Mouse (Mus musculus) spleen, embryonic (tissue): ENCODE measurements around the gene Tdgf1.

ENCODE experiments used
- CTCF ChIA-PET: fragments of 350-600 bp; sonication (Branson Sonifier 250); formaldehyde crosslinking; loops from one replicate; lab custom pipeline; 2022; lab: Charles Lee

Tdgf1 gene

DNA sequence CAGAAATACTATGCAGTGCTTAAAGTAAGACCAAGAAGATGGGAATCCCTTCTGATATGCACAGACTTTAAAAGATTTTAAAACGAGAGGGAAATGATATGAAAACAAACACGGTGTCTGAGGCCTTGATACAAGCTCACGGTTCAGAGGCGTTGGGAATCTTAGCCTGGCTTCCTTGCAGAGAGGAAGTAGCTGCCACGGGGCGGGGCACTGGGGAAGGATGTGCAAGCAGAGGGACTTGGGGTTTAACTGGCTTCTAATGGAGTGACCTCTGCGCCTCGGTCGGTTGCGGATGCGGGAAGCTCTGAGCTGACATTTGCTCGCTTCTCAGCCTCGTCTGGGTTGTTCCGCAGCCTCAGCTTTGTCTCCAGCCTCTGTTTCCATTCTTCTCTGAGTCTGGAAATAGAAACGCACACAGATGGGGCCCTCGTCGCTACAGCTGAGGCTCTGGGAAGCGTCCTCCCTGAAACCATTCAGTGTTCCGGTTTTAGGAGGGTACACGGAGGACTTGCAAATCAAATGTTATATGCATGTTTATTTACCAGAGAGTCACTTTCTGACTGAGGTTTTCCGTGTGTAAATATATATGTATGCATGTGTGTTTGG, 31.2 kb downstream of the Tdgf1 start:
- CTCF ChIA-PET: no interaction called here

DNA sequence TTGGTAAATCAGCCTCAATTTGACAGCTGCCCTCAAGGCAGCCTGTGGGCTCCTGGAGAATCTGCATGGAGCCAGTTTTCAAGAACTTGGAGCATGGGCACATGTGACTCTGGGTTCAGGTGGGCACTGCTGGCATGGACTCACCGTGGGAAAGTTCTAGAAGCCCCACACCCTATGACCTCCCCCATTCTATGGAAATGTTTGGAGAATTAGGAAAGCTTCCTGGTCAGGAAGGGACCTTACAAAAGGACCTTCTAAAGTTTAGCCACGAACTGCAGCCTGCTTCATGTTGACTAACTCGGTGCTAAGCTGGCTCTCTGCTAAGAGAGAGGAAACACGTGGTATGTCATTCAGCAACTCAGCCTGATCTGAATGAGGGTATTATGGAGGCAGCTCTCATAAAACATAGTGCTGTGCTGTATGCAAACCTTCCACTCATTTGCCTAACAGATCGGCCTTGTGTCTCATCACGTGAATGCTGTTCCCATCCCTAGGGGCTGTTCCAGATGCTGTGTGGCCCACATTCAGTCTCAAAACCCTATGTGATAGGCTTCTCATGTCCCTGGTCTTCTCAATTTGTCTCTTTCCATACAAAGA, 36.5 kb downstream of the Tdgf1 start:
- CTCF ChIA-PET: interaction anchor here (0.5 kb wide), 1 partner anchor 145 kb away, joined by 4 read pairs; no protein-coding TSS in a partner anchor

DNA sequence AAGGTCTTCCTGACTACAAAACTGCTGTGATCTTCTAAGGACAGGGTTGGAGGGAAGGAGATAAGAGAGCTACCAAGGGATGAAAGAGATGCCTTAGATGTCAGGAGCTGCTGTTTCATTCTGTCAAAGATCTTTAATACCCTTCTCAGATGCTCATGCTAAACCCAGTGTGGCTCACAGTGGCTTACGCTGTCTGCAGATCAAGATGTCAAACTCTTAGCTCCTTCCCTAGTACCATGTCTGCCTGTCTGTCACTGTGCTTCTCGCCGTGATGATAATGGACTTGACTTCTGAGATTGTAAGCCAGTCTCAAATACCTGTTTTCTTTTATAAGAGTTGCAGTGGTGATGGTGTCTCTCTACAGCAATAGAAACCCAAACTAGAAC, 37.3 kb downstream of the Tdgf1 start:
- CTCF ChIA-PET: no interaction called here

DNA sequence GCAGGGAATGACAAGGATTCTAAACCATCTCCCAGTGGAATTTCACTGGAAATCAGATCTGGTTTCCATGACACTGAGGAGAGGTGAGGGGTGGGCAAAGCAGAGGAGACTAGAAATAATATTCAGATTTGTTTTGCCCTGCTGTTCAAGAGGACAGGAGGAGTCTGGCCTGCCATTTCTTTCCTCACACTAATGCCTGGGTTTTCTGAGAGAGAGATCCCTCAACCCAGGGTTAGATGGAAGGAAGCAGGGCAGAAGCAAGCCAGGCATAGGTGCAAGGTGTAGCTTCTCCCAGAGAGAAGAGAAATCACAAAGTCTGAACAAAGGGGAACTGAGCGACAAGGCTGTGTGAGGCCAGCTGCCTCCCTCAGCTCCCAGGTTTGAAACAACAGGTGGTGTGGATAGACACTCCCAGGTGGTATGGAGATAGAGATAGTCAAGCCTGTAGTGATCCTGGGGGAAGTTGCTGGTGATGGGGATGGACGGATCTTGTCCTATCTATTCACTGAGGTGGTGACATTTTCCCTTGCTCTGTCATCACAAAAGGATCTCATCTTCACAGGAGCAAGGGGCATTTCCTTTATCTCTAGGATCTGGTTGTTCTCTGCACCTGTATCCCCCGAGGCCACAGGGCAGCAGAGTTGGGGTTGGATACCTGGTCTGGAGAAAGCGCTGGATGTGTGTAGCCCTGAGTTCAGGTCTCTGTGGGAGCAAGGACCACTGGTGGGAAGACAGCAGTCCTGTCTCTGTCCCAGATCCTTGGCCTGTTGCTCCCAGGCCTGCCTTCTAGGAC, 37.9 kb downstream of the Tdgf1 start:
- CTCF ChIA-PET: no interaction called here

DNA sequence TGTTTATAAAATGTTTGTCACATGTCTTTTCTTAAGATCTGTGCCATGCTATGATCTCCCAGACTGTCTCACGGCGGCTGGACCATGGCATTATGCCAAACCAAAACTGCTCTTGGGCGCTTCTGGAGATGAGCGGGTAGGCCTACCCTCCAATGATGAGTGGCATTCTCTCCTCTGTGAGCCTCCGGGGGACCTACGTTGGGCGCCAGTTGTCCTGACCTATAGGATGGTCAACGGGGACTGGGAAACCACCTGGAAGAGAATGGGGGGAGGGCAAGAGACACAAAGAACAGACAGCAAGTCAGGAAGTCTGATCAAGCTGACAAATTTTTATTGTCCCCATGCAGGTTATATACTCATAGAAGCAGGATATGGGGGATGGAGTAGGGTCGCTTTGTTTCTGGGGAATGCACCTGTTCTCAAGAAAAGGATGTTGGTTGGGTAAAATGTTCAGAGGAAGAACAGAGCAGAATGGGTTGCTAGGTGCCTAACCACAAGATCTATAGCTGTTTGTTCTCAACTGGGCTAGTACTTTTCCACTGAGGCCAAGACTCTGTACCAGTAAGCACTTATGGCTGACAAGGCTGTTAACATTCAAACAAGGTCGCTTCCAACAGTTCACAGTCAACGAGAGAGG, 38.6 kb downstream of the Tdgf1 start:
- CTCF ChIA-PET: no interaction called here

DNA sequence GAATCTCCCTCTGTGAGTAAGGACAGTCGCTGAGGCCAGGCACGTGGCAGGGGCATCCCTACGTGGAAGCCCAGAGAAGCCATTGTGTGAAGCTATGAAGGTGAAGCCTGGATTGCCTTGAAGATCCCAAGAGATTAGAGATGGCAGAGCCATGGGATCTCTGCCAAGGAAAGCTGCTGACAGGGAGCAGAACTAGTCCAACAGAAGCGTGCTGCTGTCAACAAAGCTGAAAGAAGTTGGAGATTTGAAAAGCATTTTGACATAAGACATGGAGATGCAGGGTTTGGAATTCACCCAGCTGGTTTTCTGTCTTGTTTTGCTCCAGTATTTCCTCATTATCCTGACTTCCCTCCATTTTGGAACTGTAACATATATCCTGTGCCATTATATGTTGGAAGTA, 43.7 kb downstream of the Tdgf1 start:
- CTCF ChIA-PET: no interaction called here

DNA sequence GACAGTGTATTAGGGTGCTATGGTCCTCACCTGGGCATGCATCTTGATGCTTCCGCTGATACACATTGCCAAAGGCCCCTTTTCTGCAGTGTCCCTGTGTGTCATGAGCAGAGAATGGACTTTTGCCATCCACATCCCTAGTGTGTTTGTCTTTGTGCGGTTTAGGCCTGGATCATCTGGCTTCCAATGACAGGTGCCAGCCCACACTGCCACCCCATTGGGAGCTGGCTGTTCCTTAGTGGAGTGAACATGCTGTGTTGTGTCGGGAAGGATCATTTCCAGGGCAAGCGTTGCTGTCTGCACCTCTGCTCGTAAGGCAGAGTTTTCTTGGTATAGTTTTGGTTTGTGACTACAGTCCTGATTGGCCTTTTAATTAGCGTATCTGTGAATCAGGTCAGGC, 44.8 kb downstream of the Tdgf1 start:
- CTCF ChIA-PET: no interaction called here

DNA sequence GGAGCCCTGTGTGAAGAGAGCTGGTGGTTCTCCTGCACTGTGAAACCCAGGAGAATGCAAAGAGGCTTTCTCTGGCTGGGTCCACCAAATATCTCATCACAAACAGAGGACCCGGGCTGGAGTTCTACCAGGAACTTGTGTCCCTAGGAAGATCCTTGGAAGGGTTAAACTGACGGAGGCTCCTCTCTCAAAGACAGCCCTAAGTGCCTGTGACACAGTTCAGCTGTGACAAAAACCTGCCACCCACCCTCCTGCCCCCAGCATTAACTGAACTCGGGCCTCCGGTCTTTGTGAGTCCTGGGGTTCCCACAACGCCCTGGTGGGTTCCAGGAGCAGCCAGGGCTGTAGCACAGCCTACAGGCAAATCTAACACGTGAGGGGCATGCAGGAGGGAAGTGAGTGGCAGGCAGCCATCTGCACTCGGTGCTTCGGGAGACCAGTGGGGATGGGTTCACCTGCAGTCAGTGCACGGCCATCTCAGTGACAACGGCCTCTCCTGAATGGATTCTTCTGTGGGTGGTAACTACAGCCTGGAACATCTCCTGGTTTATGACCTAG, 46.4 kb downstream of the Tdgf1 start:
- CTCF ChIA-PET: no interaction called here

DNA sequence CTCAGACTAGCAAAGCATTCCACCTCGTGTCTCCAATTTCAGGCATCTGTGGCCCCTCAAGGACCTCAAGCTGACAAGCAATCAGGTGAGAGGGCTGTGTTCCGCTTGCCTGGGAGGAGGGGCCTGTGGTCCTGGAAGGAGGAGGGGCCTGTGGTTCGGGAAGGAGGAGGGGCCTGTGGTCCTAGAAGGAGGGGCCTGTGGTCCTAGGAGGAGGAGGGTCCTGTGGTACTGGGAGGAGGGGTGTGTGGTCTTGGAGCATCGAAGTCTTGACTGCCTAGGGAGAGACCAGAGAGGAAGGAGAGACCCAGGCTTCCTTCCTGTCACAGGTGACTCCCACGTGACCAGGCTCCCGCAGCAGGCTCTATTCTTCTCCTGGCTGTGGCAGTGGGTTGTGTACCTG, 49.4 kb downstream of the Tdgf1 start:
- CTCF ChIA-PET: no interaction called here

DNA sequence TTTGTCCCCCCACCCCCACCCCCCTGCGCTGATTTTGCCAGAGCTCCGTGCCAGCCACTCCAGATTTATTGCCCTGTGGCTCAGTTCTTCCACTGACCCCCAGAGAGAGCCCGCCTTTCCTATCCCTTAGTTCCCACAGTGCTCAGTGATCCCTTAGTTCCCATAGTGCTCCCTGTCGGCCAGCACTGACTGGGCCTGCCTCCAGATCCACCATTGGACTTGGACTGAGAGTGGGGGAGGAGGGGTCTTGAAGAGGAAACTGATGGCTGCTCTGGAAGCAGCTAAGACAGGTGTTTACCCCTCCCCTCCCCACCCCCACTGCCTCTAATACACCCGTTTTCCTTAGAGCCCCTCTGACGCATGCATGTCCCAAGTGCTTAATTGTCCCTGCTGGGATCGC, 50.0 kb downstream of the Tdgf1 start:
- CTCF ChIA-PET: no interaction called here

DNA sequence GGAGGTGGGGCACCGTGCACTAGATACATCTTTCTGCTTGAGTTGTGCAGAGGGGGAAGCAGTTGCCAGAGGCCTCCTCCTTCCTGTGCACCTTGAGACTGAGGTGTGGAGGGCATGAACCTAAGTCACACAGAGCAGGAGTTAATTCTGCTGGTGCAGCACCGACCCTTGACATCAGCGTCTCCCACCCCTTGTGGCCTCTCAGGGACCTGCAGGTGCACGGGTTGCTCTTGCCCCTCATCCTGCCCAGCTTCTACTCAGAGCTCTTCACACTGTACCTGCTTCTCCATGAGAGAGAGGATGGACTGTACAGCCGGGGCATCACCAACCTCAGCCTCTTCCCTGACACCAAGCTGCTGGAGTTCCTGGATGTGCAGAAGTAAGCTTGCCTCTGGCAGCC, 50.5 kb downstream of the Tdgf1 start:
- CTCF ChIA-PET: no interaction called here

DNA sequence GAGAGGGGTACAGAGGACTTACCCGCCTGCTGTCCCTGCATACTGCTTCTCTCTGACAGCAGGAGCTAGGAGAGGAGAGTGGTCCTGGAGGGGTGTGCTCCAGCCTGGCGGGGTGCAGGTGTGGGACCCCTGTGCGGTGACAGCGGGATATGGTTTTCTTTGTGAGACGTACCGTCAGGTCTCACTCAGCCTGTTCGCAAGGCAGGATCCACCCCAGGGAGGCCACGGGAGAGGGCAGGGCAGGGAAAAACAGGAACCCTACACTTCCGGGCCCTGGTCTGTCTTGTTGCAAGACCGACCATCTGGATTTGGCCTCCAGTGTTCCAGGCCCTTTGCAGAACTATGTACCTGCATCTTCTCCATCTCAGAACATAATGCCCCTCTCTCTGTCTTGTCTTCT, 52.5 kb downstream of the Tdgf1 start:
- CTCF ChIA-PET: no interaction called here

DNA sequence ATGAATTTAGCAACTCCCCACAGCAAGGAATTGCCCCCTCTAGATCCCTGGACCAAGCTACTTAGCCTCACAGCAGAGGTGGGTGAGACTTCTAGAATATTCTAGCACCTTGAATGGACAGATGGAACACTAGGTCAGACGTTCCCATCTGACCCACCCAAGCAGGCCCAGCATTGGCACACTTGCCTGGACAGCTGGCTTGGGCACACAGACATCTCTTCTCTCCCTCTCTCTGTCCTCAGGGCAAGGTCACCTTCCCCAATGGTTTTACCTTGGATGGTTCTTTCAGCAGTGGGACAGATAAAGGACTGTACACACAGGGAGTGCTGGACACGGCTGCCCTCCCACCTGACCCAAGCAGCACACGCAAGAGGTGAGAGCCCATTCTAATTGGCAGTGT, 53.4 kb downstream of the Tdgf1 start:
- CTCF ChIA-PET: no interaction called here

DNA sequence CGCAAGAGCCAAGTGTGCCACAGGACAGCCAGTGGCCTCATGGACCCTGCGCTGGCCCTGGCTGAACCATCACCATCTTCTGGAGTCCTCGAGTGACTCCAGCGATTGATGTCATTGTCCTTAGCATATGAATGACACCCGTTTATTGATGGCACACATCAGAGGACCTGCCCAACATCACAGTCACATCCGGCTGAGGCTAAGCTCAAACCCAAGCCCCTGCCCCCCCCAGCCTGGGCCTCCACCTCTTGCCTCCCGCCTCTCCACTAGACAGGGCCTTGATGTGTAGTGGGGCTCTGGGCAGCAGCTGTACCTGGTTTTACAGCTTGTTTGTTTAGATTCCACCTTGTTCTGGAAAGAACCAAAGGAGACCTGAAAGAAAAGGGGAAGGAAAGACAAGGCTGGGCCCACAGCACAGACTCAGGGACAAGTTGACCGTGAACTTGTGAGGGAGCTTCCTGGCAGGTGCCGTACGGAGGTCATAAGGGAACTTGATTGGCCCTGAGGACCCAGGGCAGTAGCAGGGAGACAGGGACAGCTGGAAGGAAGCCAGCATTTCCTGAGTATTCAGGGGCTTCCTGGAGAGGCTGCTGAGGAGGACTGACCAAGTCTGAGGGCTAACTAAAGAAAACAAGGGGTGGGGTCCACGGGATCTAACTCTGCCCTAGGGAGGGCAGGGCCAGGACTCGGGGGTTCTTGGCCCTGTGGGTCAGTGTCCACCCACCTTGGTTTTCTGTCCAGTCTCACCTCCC, 54.7 kb downstream of the Tdgf1 start:
- CTCF ChIA-PET: no interaction called here

DNA sequence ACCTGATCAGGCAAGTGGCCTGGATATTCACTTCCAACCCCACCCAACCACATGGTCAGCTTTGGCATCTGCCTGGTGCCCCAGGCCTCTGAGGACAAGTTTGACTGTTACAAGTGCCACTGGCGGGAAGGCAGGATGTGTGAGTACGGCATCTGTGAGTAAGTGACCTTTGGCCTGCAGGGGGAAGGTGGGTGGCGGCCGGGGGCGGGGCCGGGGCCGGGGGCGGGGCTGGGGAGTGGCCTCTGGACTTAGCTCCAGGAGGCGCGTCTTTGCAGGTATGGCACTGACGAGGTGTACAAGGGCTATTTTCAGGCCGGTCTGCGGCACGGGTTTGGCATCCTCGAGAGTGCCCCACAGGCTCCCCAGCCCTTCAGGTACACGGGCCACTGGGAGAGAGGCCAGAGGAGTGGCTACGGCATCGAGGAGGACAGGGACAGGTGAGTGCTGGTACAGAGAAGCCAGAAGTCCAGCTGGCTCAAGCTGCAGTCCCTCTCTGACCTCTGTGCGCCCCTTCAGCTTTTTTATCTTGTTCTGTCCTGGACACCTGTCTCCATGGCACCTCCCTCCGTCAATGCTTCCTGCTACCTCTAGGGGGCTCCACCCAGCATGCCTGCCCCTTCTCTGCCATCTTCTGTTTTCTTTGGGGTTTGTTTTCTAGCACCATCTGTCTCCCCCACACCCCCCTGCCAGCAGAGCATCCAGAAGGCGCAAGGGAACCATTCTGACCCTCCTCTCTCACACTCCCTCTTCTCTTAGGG, 55.8 kb downstream of the Tdgf1 start:
- CTCF ChIA-PET: no interaction called here
